Mouse (Mus musculus) limb, embryonic 12.5 days (tissue): ENCODE measurements around the gene Apopt1. TPM values are rescaled to one million over a fixed set of nuclear protein-coding genes. Genes with fewer than 3 reads are reported as not detected.

Experiments used
- ATAC-seq: fragments of 200-750 bp; cut with Nextera tagmentation; 2 replicates; pipeline ENCODE4 v1.8.0; 2017; ENCODE audit warnings: low read depth, moderate TSS enrichment; ENCODE audit not compliant: insufficient number of reproducible peaks, insufficient read depth, low FRiP score, low TSS enrichment
- H3K27ac ChIP-seq: fragments of 300-500 bp; sonication (generic); 2 replicates; pipeline ENCODE4 v1.5.1; 2016; ENCODE audit warnings: mild to moderate bottlenecking, moderate library complexity
- H3K27me3 ChIP-seq: fragments of 300-500 bp; sonication (generic); 2 replicates; pipeline ENCODE4 v1.6.1; 2016; ENCODE audit warnings: mild to moderate bottlenecking, moderate library complexity
- H3K36me3 ChIP-seq: fragments of 300-500 bp; sonication (generic); 2 replicates; pipeline ENCODE4 v1.6.1; 2016; ENCODE audit warnings: mild to moderate bottlenecking, moderate library complexity
- H3K4me1 ChIP-seq: fragments of 300-500 bp; sonication (generic); replicated peaks from 2 replicates; pipeline ENCODE4 v1.6.1; 2016
- H3K4me2 ChIP-seq: fragments of 300-500 bp; sonication (generic); 2 replicates; pipeline ENCODE4 v1.6.1; 2016; ENCODE audit warnings: mild to moderate bottlenecking, moderate library complexity
- H3K4me3 ChIP-seq: fragments of 300-500 bp; sonication (generic); replicated peaks from 2 replicates; pipeline ENCODE4 v1.5.1; 2016; ENCODE audit warnings: mild to moderate bottlenecking
- H3K9ac ChIP-seq: fragments of 300-500 bp; sonication (generic); replicated peaks from 2 replicates; pipeline ENCODE4 v1.6.1; 2016; ENCODE audit warnings: mild to moderate bottlenecking, moderate library complexity
- H3K9me3 ChIP-seq: fragments of 300-500 bp; sonication (generic); 2 replicates; pipeline ENCODE4 v1.6.1; 2016; ENCODE audit warnings: mild to moderate bottlenecking, moderate library complexity
- WGBS: fragments of 180-500 bp; shearing (Covaris S2); methylation state at CpG from one replicate; pipeline ENCODE4 v1.1.7; 2016; 5-methylcytosine and 5-hydroxymethylcytosine counted together
- polyA plus RNA-seq: library from polyadenylated mRNA; unstranded; fragments of >200 nt; fragmentation: Nextera tagmentation; extraction: Ambion mirVana; gene quantifications from 2 replicates; pipeline ENCODE4 v1.2.1, GENCODE M21; 2016

The Apopt1 gene
- polyA plus RNA-seq, 1 experiment from 2014 or later, result 63.8 TPM

DNA sequence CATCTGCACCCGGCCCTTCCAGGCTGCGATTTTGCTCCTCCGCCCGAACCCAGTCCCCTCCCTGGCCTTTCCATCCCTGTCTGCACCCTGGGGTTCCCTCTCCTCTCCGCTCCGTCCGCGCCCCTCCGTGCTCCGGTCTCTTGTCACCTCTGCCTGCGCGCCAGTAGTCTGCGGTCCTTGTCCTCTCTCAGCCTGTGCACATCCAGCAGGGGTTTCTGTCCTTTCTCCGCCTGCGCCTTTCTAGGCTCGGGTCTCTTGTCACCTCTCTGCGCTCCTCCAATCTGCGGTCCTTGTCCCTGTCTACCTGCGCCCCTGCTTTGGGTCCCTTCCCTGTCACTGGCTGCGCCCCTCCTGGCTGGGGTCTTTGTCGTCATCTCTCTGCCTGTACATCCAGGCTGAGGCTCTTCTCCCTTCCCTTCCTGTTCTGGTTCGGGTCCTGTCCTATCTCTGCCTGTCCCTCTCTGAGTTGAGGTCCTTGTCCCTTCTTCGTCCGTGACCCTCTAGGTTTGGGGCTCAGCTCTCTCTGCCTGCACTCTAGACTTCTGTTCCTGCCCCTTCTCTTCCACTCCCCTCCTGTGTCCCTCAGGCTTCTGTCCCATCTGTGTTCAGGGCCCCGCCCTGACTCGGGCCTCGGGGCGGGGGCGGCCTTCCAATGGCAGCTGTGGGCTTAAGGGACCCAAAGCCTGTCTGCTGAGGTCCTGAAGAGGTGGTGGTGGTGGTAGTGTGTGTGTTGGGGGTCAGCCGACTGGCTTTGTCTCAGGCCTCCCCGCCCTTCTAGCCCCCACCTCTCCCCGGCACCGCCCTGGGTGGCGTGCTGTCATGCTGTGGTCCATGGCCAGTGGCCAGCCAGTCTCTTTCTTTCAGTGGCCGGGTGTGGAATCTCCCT lies 46.4 kb downstream of the Apopt1 start:
- peak overlapping the region; percentile 92 for H3K4me3 ChIP-seq
- H3K27me3 ChIP-seq, result no peaks in the 10 kb centered on the region
- H3K4me2 ChIP-seq, result peak overlapping the region; percentile 91
- peak; percentile 38 for ATAC-seq
- H3K4me1 ChIP-seq, result peaks cover 34% of the 10 kb centered on the region
- H3K27ac ChIP-seq, result peak overlapping the region; percentile 87
- no peaks in the 10 kb centered on the region for H3K9me3 ChIP-seq
- H3K9ac ChIP-seq, result peak overlapping the region; percentile 92
- peaks cover 20% of the 10 kb centered on the region; the same call in 1 of the 2 replicates for H3K36me3 ChIP-seq
- WGBS, result 3% methylated on average over 35 of the region's 35 CpGs

- Histone ChIP-seq H3K27ac (no peak overlapping the region), H3K4me3 (peak overlapping the region; percentile 92; the same call in 1 of the 2 replicates), H3K4me2 (peak overlapping the region; percentile 91), H3K9me3 (no peaks in the 10 kb centered on the region), H3K9ac (no peak overlapping the region), H3K36me3 (peaks cover 20% of the 10 kb centered on the region; the same call in 1 of the 2 replicates), H3K27me3 (no peaks in the 10 kb centered on the region), H3K4me1 (peaks cover 34% of the 10 kb centered on the region)
- WGBS, result 83% methylated on average over 7 of the region's 7 CpGs
- no peak for ATAC-seq
Measured at GRCm38 (mm10) chr12:111760306-111760908, 47.3 kb downstream of the Apopt1 start.

DNA sequence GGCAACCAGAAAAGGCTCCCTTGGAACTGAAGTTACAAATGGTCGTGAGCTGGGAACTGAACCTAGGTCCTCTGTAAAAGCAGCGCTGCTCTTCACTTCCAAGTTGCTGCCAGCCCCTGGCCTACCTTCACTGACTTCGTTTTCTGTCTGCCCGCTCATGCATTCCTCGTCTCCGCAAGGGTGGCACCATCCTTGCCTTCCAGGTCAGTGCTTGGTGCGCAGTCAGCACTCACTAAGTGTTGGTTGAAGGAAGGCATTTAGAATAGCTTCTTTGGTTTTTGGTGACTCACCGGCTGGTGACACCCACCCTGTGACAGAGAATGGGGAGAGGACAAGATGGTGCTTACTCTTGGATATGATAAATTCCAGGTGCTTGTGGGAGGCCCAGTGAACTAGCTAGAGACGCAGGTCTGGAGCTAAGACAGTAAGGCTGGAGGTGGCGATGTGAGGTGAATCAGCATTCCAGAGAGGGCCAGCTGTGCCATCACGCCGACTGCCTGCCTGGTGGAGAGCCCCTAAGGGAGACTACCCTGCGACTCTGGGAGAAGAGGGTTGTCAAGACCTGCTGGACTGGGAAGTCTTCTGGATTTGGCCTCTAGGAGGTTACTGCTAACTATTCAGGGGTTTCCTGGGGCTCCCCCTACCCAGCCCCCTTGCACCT lies 49.7 kb downstream of the Apopt1 start:
- Histone ChIP-seq H3K4me3 (no peak overlapping the region), H3K4me2 (no peak overlapping the region), H3K27me3 (no peaks in the 10 kb centered on the region), H3K9ac (no peak overlapping the region), H3K27ac (no peak overlapping the region), H3K36me3 (peaks cover 23% of the 10 kb centered on the region; the same call in 1 of the 2 replicates), H3K4me1 (peaks cover 34% of the 10 kb centered on the region), H3K9me3 (no peaks in the 10 kb centered on the region)
- 90% methylated on average over 13 of the region's 13 CpGs for WGBS
- no peak for ATAC-seq

- no peak for ATAC-seq
- Histone ChIP-seq H3K4me2 (no peak overlapping the region), H3K9me3 (no peaks in the 10 kb centered on the region), H3K4me3 (no peak overlapping the region), H3K4me1 (peaks cover 22% of the 10 kb centered on the region), H3K27ac (no peak overlapping the region), H3K36me3 (peaks cover 28% of the 10 kb centered on the region; the same call in 1 of the 2 replicates), H3K27me3 (no peaks in the 10 kb centered on the region), H3K9ac (no peak overlapping the region)
- 75% methylated on average over 16 of the region's 16 CpGs for WGBS
Measured at GRCm38 (mm10) chr12:111766313-111767236, 53.5 kb downstream of the Apopt1 start.

DNA sequence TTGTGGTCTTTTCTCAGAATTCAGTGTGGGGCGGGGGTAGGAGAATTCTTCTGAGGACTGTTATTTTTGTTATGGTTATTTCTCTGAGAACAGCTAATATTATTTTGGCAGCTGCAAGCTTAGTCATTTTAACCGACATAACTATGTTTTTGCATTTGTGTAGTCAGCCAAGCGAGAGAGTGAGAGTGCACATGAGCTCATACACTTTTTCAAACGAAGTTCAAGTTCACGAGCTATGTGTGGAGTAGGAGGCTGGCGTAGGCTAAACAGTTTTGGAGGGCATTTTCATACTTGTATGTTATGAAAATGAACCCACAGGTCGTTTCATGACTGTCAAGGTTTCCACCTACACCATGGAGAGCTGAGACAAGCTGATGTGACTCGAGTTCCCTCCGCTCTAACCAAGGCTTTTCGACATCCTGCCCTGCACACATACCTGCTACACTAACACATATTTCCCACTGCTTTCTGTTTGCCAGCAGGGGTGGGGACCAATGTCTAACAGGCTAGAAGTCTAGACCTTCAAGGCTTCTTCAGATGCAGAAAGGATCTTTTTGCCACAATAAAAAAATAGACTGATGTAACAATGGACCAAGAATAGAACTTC lies 55.4 kb downstream of the Apopt1 start:
- Histone ChIP-seq H3K36me3 (peaks cover 34% of the 10 kb centered on the region), H3K9ac (no peak overlapping the region), H3K4me2 (no peak overlapping the region), H3K4me1 (peaks cover 17% of the 10 kb centered on the region), H3K9me3 (no peaks in the 10 kb centered on the region), H3K27me3 (no peaks in the 10 kb centered on the region), H3K27ac (no peak overlapping the region), H3K4me3 (no peak overlapping the region)
- 93% methylated on average over 10 of the region's 10 CpGs for whole genome bisulfite sequencing
- ATAC-seq, result no peak

DNA sequence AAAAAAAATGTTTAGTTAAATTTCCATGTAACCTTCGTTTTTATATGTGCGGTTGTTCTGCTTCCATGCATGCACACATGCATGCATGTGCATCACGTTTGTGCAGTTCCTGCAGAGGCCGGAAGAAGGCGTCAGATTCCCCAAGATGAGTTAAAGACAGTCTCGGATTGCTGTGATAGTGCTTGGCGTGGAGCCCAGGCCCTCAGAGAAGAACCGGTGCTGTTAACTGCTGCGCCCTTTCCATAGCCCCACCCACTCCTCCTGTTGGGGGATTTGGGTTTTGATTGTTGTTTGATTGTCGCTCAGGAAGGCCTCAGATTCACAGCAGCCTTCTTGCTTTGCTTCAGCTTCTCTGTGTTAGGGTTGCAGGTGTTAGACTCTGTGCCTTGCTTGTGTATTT lies 56.2 kb downstream of the Apopt1 start:
- Histone ChIP-seq H3K36me3 (peaks cover 37% of the 10 kb centered on the region), H3K4me2 (no peak overlapping the region), H3K4me3 (no peak overlapping the region), H3K27me3 (no peaks in the 10 kb centered on the region), H3K9me3 (no peaks in the 10 kb centered on the region), H3K9ac (no peak overlapping the region), H3K4me1 (peaks cover 17% of the 10 kb centered on the region), H3K27ac (0 out of 2 replicates have a peak overlapping the region, but pooled peaks have one; percentile 41)
- WGBS, result 41% methylated on average over 10 of the region's 10 CpGs
- ATAC-seq, result no peak

DNA sequence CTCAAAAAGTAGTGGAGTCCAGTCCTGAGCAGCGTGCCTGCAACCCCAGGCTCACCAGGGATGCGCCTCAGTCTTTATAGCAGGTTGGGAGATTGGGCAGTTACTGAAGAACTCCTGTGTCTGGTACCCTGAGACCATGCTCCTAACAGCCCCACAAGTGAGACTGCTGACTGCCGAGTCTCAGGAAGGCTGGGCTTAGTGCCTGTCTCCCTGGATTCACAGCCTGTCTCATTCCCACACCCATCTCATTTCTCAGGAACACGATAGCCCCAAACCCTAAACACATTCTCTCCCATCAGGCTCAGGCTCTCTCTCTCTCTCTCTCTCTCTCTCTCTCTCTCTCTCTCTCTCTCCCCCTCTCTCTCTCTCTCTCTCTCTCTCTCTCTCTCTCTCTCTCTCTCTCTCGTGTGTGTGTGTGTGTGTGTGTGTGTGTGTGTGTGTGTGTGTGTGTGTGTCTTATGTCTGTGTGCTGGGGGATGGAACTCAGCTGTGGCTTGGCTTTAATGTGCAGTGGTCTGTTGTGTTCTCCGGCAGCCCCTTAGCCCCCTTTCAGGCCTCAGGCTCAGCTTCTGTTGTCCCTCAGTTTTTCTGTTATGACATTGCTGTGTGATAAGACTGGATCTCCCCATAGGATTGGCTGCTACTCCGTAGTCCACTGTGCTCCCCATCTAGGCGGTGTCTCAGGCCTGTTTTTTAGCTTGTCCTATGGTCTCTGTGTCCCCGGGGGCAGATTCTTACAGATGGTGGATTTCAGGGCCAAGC lies 56.9 kb downstream of the Apopt1 start:
- Histone ChIP-seq H3K36me3 (peaks cover 43% of the 10 kb centered on the region), H3K4me3 (no peak overlapping the region), H3K9me3 (no peaks in the 10 kb centered on the region), H3K9ac (no peak overlapping the region), H3K4me1 (peaks cover 17% of the 10 kb centered on the region), H3K27ac (0 out of 2 replicates have a peak overlapping the region, but pooled peaks have one; percentile 41), H3K27me3 (no peaks in the 10 kb centered on the region), H3K4me2 (no peak overlapping the region)
- 67% methylated on average over 7 of the region's 9 CpGs for WGBS
- ATAC-seq, result no peak

- no peak overlapping the region for H3K4me3 ChIP-seq
- peaks cover 17% of the 10 kb centered on the region for H3K4me1 ChIP-seq
- no peak overlapping the region for H3K27ac ChIP-seq
- H3K9ac ChIP-seq, result no peak overlapping the region
- 90% methylated on average over 10 of the region's 10 CpGs for WGBS
- no peaks in the 10 kb centered on the region for H3K27me3 ChIP-seq
- ATAC-seq, result no peak
- no peak overlapping the region for H3K4me2 ChIP-seq
- peaks cover 49% of the 10 kb centered on the region for H3K36me3 ChIP-seq
- H3K9me3 ChIP-seq, result no peaks in the 10 kb centered on the region
Measured at GRCm38 (mm10) chr12:111770651-111771050, 57.6 kb downstream of the Apopt1 start.

GRCm38 (mm10) chr12:111774156-111774555 lies 61.1 kb downstream of the Apopt1 start:
- WGBS, result 90% methylated on average over 16 of the region's 16 CpGs
- Histone ChIP-seq H3K9me3 (peaks cover 5% of the 10 kb centered on the region), H3K4me2 (no peak overlapping the region), H3K36me3 (peaks cover 74% of the 10 kb centered on the region), H3K4me1 (peaks cover 8% of the 10 kb centered on the region), H3K9ac (no peak overlapping the region), H3K4me3 (no peak overlapping the region), H3K27me3 (no peaks in the 10 kb centered on the region), H3K27ac (no peak overlapping the region)
- ATAC-seq, result no peak

DNA sequence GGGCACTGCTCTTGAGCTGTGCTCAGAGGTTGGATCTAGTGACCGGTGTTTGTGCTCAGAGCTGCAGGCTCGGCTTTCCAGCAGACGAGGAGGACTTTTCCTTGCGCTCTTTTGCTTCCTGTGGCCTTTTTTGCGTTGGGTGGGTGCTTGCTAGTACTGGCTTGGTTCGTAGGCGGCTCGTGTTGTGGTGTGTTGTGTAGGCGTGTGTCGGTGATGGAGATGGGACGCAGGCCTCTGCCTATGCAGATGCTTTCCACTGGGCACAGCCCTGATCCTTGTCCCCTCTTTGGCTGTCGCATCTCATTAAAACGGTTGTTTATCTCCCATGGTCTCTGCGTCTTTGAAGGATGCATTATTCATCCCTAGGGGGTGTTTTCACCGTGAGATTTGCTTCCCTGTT lies 61.8 kb downstream of the Apopt1 start:
- Histone ChIP-seq H3K36me3 (peaks cover 80% of the 10 kb centered on the region), H3K27ac (no peak overlapping the region), H3K4me3 (no peak overlapping the region), H3K9me3 (peaks cover 10% of the 10 kb centered on the region), H3K4me2 (no peak overlapping the region), H3K4me1 (peaks cover 2% of the 10 kb centered on the region), H3K27me3 (no peaks in the 10 kb centered on the region), H3K9ac (no peak overlapping the region)
- WGBS, result 83% methylated on average over 15 of the region's 15 CpGs
- ATAC-seq, result no peak
